Mouse (Mus musculus) brain, embryonic 14.5 days (tissue): ENCODE data around the gene Itga9.

Experiments
- CTCF ChIP-seq: fragments of 200-500 bp; IDR thresholded peaks from 2 replicates; pipeline ENCODE4 v1.5.1; 2012; ENCODE audit warnings: inconsistent platforms, mild to moderate bottlenecking, moderate library complexity, borderline replicate concordance; ENCODE audit not compliant: insufficient read depth, insufficient read length; ENCODE audit errors: extremely low read depth
- POLR2A ChIP-seq: fragments of 200-500 bp; IDR thresholded peaks from 2 replicates; pipeline ENCODE4 v1.6.1; 2012; ENCODE audit warnings: mild to moderate bottlenecking, inconsistent platforms, borderline replicate concordance; ENCODE audit not compliant: poor library complexity, insufficient read depth, insufficient read length, severe bottlenecking; ENCODE audit errors: extremely low read depth

- no peak for TF ChIP-seq POLR2A
- TF ChIP-seq CTCF: no peak
Measured at GRCm38 (mm10) chr9:118582757-118583156, 23.7 kb upstream of the Itga9 start.
